Mouse (Mus musculus) testis, adult 2 months (tissue): ENCODE measurements around the gene Cd320. TPM values are rescaled to one million over a fixed set of nuclear protein-coding genes. Genes with fewer than 3 reads are reported as not detected.
"Not testable (repeated sequence)": the region's sequence is repeated elsewhere in the genome, so short reads cannot be mapped to it uniquely, and the experiment has no call there.

ENCODE experiments used
- H3K27ac ChIP-seq: fragments of 200-500 bp; 2 replicates; pipeline ENCODE4 v1.5.1; 2012; ENCODE audit warnings: low read depth, low read length; ENCODE audit not compliant: control insufficient read depth, insufficient read depth
- H3K27me3 ChIP-seq: fragments of 200-500 bp; 2 replicates; pipeline ENCODE4 v1.6.1; 2012; ENCODE audit warnings: mild to moderate bottlenecking, low read length, moderate library complexity; ENCODE audit not compliant: control insufficient read depth, insufficient read depth
- H3K36me3 ChIP-seq: fragments of 200-500 bp; 2 replicates; pipeline ENCODE4 v1.6.1; 2012; ENCODE audit warnings: mild to moderate bottlenecking, low read length; ENCODE audit not compliant: control insufficient read depth, insufficient read depth
- H3K4me1 ChIP-seq: fragments of 200-500 bp; 2 replicates; pipeline ENCODE4 v1.6.1; 2012; ENCODE audit warnings: low read length; ENCODE audit not compliant: control insufficient read depth, insufficient read depth
- H3K4me3 ChIP-seq: fragments of 200-500 bp; 2 replicates; pipeline ENCODE4 v1.5.1; 2012; ENCODE audit warnings: low read depth, mild to moderate bottlenecking, low read length, moderate library complexity, mixed read lengths; ENCODE audit not compliant: control insufficient read depth
- CTCF ChIP-seq: fragments of 200-500 bp; IDR thresholded peaks from 2 replicates; pipeline ENCODE4 v1.5.1; 2012; ENCODE audit warnings: low read depth, mild to moderate bottlenecking, inconsistent platforms, low read length, moderate library complexity; ENCODE audit not compliant: control insufficient read depth, insufficient read depth, insufficient replicate concordance
- POLR2A ChIP-seq: fragments of 200-500 bp; IDR thresholded peaks from 2 replicates; pipeline ENCODE4 v1.6.1; 2012; ENCODE audit warnings: low read depth, mild to moderate bottlenecking, inconsistent platforms, low read length, moderate library complexity; ENCODE audit not compliant: control insufficient read depth
- polyA plus RNA-seq: library from polyadenylated mRNA; depleted of rRNA; stranded (reverse); fragments of >200 nt; gene quantifications from 2 replicates; pipeline ENCODE4 v1.2.3, GENCODE M21; 2012; rRNA removed

Cd320 gene
- polyA plus RNA-seq, 1 experiment = 264 TPM

DNA sequence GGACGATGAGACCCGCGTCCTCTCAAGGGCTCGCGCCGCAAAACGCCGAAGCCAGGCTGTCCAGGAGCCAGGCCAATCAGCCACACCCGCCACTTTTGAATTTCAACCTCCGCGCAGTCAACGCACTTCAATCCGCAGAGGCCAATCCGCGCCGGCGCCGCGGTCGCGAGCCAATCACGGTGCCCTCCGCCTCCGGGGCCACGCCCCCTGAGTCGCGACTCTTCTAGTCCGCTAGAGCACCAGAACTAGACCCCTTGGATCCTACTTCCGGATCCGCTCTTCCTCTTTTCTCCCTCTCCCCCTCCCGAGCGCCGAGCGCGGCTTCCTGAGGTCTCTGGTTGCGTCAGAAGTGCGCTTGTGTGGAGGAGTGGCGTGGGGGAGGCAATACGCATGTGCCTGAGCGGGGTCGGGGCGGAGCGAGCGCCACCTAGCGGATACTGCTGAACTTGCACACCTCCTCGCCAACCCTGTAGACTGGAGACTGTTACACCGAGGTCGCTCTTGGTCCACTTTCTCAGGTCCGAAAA lies 47.7 kb downstream of the Cd320 start, which contains the start of gene Kifc1:
Gene Kifc1 (minus strand): TSS at position 129 of the 527 bp plus-strand sequence.
- Histone ChIP-seq H3K27me3 (no peaks in the 10 kb centered on the region), H3K36me3 (no peaks in the 10 kb centered on the region), H3K4me1 (peaks cover 3% of the 10 kb centered on the region), H3K4me3 (peak within 1 kb of the TSS; percentile 87), H3K27ac (peak within 1 kb of the TSS; percentile 46)
- TF ChIP-seq CTCF = peak; percentile 100
- TF ChIP-seq POLR2A = peak; percentile 9; the same call in 1 of the 2 replicates

- H3K27me3 ChIP-seq = no peaks in the 10 kb centered on the region
- no peak for TF ChIP-seq POLR2A
- TF ChIP-seq CTCF = no peak
- H3K27ac ChIP-seq = no peak overlapping the region
- H3K36me3 ChIP-seq = no peaks in the 10 kb centered on the region
- no peak overlapping the region for H3K4me3 ChIP-seq
- peaks cover 3% of the 10 kb centered on the region for H3K4me1 ChIP-seq
Measured at GRCm38 (mm10) chr17:33891357-33891756, 48.5 kb downstream of the Cd320 start.

DNA sequence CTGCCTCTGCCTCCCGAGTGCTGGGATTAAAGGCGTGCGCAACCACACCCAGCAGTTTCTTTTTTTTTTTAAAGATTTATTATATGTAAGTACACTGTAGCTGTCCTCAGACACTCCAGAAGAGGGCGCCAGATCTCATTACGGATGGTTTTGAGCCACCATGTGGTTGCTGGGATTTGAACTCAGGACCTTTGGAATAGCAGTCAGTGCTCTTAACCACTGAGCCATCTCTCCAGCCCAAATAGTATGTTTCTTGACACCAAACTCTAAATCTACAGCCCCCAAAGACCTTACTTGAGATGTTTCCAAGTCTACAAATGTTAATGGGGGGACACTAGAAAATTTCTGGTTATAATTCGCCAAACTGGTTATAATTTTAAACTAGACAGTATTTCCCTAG lies 49.0 kb downstream of the Cd320 start:
- H3K27me3 ChIP-seq, H3K36me3 ChIP-seq, H3K4me3 ChIP-seq, H3K27ac ChIP-seq, H3K4me1 ChIP-seq: not testable (repeated sequence)

DNA sequence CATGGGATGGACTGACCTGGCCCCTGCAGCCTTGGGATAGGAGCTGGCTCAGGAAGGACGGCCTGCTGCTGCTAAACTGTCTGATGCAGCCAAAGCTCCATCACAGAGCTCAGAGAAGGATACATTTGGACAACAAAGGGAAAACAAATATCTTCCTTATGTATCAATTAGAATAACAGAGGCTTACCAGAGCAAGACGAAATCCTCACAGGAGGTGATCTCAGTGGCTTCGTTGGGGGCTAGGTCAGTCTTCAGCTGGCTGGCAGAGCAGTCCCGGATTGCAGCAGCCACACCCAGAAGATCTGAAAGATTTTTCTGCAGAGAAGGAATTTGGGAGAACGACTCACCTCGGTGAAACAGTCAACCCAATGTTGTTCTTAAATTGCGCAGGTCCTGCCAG lies 49.5 kb downstream of the Cd320 start:
- Histone ChIP-seq H3K4me1 (peaks cover 3% of the 10 kb centered on the region), H3K27ac (no peak overlapping the region), H3K4me3 (no peak overlapping the region), H3K27me3 (no peaks in the 10 kb centered on the region), H3K36me3 (no peaks in the 10 kb centered on the region)
- TF ChIP-seq POLR2A = no peak
- no peak for TF ChIP-seq CTCF

DNA sequence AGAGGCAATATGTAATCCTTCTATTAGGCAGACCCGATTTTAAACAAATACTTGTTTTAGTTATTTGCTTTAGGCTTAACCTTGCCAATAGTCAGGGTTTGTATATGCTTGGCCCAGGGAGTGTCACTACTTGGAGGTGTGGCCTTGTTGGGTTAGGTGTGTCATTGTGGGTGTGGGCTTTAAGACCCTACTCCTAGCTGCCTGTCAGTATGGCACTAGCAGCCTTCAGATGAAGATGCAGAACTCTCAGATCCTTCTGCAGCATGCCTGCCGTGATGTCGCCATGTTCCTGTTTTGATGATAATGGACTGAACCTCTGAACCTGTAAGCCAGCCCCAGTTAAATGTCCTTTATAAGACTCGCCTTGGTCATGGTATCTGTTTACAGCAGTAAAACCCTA lies 50.1 kb downstream of the Cd320 start:
- not testable (repeated sequence) for H3K36me3 ChIP-seq, H3K4me1 ChIP-seq, H3K27ac ChIP-seq, H3K4me3 ChIP-seq, H3K27me3 ChIP-seq

DNA sequence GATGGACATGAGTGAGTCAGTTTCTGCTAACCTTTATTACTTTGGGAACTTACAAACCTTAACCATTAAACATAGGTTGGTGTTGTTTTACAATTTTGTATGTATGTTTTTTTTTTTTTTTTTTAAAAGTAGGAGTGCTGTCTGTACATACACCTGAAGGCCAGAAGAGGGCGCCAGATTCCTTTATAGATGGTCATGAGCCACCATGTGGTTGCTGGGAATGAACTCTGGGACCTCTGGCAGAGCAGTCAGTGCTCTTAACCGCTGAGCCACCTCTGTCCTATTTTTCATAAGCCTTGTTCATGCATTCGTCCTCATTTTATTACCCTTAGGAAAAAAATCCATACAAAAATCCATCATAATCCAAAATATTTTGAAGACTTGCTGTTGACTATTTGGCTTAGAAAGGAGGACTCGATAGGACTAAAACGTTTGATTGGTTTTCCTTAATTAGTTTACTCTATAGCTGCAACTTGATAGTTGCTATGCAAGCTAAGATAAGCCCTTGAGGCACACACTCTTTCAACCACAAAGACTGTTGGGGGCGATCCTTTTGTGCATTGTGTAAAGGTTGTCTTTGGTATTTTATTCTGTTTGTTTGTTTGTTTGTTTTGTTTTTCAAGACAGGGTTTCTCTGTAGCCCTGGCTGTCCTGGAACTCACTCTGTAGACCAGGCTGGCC lies 54.4 kb downstream of the Cd320 start:
- Histone ChIP-seq H3K36me3 (no peaks in the 10 kb centered on the region), H3K27ac (no peak overlapping the region), H3K4me1 (peaks cover 14% of the 10 kb centered on the region), H3K27me3 (no peaks in the 10 kb centered on the region), H3K4me3 (no peak overlapping the region)
- TF ChIP-seq CTCF (peak; percentile 25; the same call in 1 of the 2 replicates), POLR2A (no peak)

DNA sequence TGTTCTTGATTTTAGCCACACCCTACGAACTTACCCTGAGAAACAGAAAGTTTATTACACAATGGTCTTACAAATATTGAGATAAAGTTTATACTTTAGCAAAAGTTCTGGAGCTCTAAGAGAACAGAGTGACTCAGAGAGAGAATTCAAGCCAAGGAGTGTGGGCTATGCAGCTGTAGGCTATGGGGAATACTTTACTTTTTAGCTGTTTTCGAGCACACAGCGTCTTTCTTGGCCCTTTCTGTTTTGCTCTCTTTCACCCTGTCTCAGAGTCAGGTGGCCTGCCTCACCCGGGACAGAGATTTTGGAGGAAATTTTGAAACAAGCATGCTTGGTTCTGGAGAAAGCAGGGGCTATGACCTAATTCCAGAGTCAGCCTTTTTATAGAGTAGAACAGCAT lies 55.3 kb downstream of the Cd320 start:
- H3K27me3 ChIP-seq, H3K36me3 ChIP-seq, H3K4me3 ChIP-seq: not testable (repeated sequence)
- Histone ChIP-seq H3K4me1 (peaks cover 14% of the 10 kb centered on the region), H3K27ac (0 out of 2 replicates have a peak overlapping the region, but pooled peaks have one; percentile 53)

Other genes starting within 250 kb of the Cd320 start
- gene Zfp414, start 214.0 kb upstream of the Cd320 start, polyA plus RNA-seq = 33.0 and 33.9 TPM in 2 replicates
- gene Pram1, start 205.0 kb upstream of the Cd320 start, polyA plus RNA-seq = 0.25 and 0.33 TPM in 2 replicates
- 75.6 and 92.2 TPM in 2 replicates for gene Hnrnpm, start 156.2 kb upstream of the Cd320 start, polyA plus RNA-seq
- gene March2, start 124.4 kb upstream of the Cd320 start, polyA plus RNA-seq = 92.4 and 96.3 TPM in 2 replicates
- 184 and 196 TPM in 2 replicates for gene Rab11b, start 82.6 kb upstream of the Cd320 start, polyA plus RNA-seq
- 3.3 and 4.3 TPM in 2 replicates for gene Angptl4, start 61.3 kb upstream of the Cd320 start, polyA plus RNA-seq
- 146 and 156 TPM in 2 replicates for gene Kank3, start 32.6 kb upstream of the Cd320 start, polyA plus RNA-seq
- 716 and 819 TPM in 2 replicates for gene Rps28, start 18.5 kb upstream of the Cd320 start, polyA plus RNA-seq
- gene Ndufa7, start 18.5 kb upstream of the Cd320 start, polyA plus RNA-seq = 601 and 663 TPM in 2 replicates
- not detected in 2 replicates for gene Gm7029, start 30.7 kb downstream of the Cd320 start, polyA plus RNA-seq
- 7.7 and 8.6 TPM in 2 replicates for gene Kifc1, start 47.6 kb downstream of the Cd320 start, polyA plus RNA-seq
- gene Platr17, start 62.0 kb downstream of the Cd320 start, polyA plus RNA-seq = not detected in 2 replicates
- 157 and 183 TPM in 2 replicates for gene Daxx, start 66.3 kb downstream of the Cd320 start, polyA plus RNA-seq
- gene Tapbp, start 72.8 kb downstream of the Cd320 start, polyA plus RNA-seq = 71.7 and 80.8 TPM in 2 replicates
- 65.0 and 66.5 TPM in 2 replicates for gene Zbtb22, start 72.8 kb downstream of the Cd320 start, polyA plus RNA-seq
- 83.4 and 93.0 TPM in 2 replicates for gene Rgl2, start 86.5 kb downstream of the Cd320 start, polyA plus RNA-seq
- gene Pfdn6, start 97.3 kb downstream of the Cd320 start, polyA plus RNA-seq = 54.8 and 58.7 TPM in 2 replicates
- gene Wdr46, start 97.6 kb downstream of the Cd320 start, polyA plus RNA-seq = 25.1 and 25.4 TPM in 2 replicates
- 9.1 and 10.4 TPM in 2 replicates for gene B3galt4, start 108.4 kb downstream of the Cd320 start, polyA plus RNA-seq
- gene Vps52, start 112.7 kb downstream of the Cd320 start, polyA plus RNA-seq = 45.7 and 48.5 TPM in 2 replicates
- gene Rps18, start 112.9 kb downstream of the Cd320 start, polyA plus RNA-seq = 212 and 239 TPM in 2 replicates
- gene H2-K1, start 157.3 kb downstream of the Cd320 start, polyA plus RNA-seq = 276 and 298 TPM in 2 replicates
- gene Ring1, start 181.6 kb downstream of the Cd320 start, polyA plus RNA-seq = 27.8 and 31.4 TPM in 2 replicates
- gene H2-Ke6, start 185.0 kb downstream of the Cd320 start, polyA plus RNA-seq = 24.5 and 25.0 TPM in 2 replicates
- 33.4 and 36.3 TPM in 2 replicates for gene Slc39a7, start 188.6 kb downstream of the Cd320 start, polyA plus RNA-seq
- gene Rxrb, start 188.7 kb downstream of the Cd320 start, polyA plus RNA-seq = 25.5 and 28.0 TPM in 2 replicates
- 2.4 and 2.8 TPM in 2 replicates for gene Col11a2, start 196.3 kb downstream of the Cd320 start, polyA plus RNA-seq
- 0.10 and 0.22 TPM in 2 replicates for gene H2-Oa, start 249.2 kb downstream of the Cd320 start, polyA plus RNA-seq